Mouse (Mus musculus): ENCODE measurements at regions not wholly inside any gene's neighbourhood (a gene's known extent, or its start where the extent isn't known, plus 50 kb on each side); places are given as distances from the start of the nearest gene placed in this dataset.

GRCm38 (mm10) chr2:74306301-74306700, 272.9 kb downstream of the Lnpk start:
- no peak for DNase-seq

GRCm38 (mm10) chr2:74300885-74301451, 278.3 kb downstream of the Lnpk start:
- DNase-seq, result peak in 1 of 2 experiments; percentile 4

GRCm38 (mm10) chr2:74300366-74300791, 278.9 kb downstream of the Lnpk start:
- peak; percentile 50 to 62 for DNase-seq

- DNase-seq, result no peak
Observed at GRCm38 (mm10) chr2:74292641-74293040, 286.6 kb downstream of the Lnpk start.

- no peak for DNase-seq
Observed at GRCm38 (mm10) chr2:74291416-74292396, 287.5 kb downstream of the Lnpk start.

- no peak for DNase-seq
Observed at GRCm38 (mm10) chr2:74285624-74286023, 293.6 kb downstream of the Lnpk start.

GRCm38 (mm10) chr2:74264963-74265362, 314.3 kb downstream of the Lnpk start:
- no peak for DNase-seq

GRCm38 (mm10) chr2:74257034-74257781, 322.0 kb downstream of the Lnpk start:
- no peak for DNase-seq

GRCm38 (mm10) chr2:74247521-74247920, 331.7 kb downstream of the Lnpk start:
- DNase-seq, result peak in 1 of 2 experiments; percentile 5

- no peak for DNase-seq
Observed at GRCm38 (mm10) chr2:74246631-74247030, 332.6 kb downstream of the Lnpk start.

GRCm38 (mm10) chr2:74244203-74244602, 333.1 kb upstream of the Atp5g3 start:
- DNase-seq, result no peak

- DNase-seq, result peak; percentile 4 to 40
Observed at GRCm38 (mm10) chr2:74243801-74244200, 332.7 kb upstream of the Atp5g3 start.

- DNase-seq, result no peak
Observed at GRCm38 (mm10) chr2:74239586-74239985, 328.5 kb upstream of the Atp5g3 start.

GRCm38 (mm10) chr2:74217437-74217836, 306.3 kb upstream of the Atp5g3 start:
- no peak for DNase-seq

GRCm38 (mm10) chr2:74210210-74210609, 299.1 kb upstream of the Atp5g3 start:
- no peak for DNase-seq

GRCm38 (mm10) chr2:74209421-74209917, 298.3 kb upstream of the Atp5g3 start:
- DNase-seq, result no peak

- DNase-seq, result no peak
Observed at GRCm38 (mm10) chr2:74207440-74207839, 296.3 kb upstream of the Atp5g3 start.

GRCm38 (mm10) chr2:74202776-74203175, 291.6 kb upstream of the Atp5g3 start:
- DNase-seq, result no peak

GRCm38 (mm10) chr2:74201608-74202323, 290.6 kb upstream of the Atp5g3 start:
- DNase-seq, result no peak

- no peak for DNase-seq
Observed at GRCm38 (mm10) chr2:74199550-74199949, 288.4 kb upstream of the Atp5g3 start.

GRCm38 (mm10) chr2:74187963-74188790, 277.1 kb upstream of the Atp5g3 start:
- DNase-seq, result no peak

Measured in lung, postnatal 4 days (tissue).